Mouse (Mus musculus) left cerebral cortex, adult 18-20 months (tissue): Measurements from ENCODE around the gene Pcnx2. TPM values are rescaled to one million over a fixed set of nuclear protein-coding genes. Genes with fewer than 3 reads are reported as not detected.

Source experiments
- DNase-seq, 2 experiments: peaks; one replicate each; pipeline ENCODE4 v3.0.0; 2021 to 2022; ENCODE audit warnings: low spot score in 2 of 2, mixed read lengths in 1 of 2
- long read RNA-seq, 2 experiments: library from polyadenylated mRNA; stranded (forward); transcript quantifications; one replicate each; pipeline ENCODE4 v2.0.0; 2021
- total RNA-seq, 2 experiments: library from RNA; stranded (reverse); gene quantifications; 2 replicates each; pipeline ENCODE4 v1.2.3; 2021

The Pcnx2 gene
- total RNA-seq = 10 to 100 TPM; 81.5 to 83.9 TPM
- long read RNA-seq, experiment 1, full-length matches to known transcripts = 5 of 26 reads
- long read RNA-seq, experiment 1, partial matches to known transcripts = 18 of 26 reads
- long read RNA-seq, experiment 1, other reads (novel, unspliced or antisense) = 3 of 26 reads
- long read RNA-seq, experiment 2, full-length matches to known transcripts = 5 of 27 reads
- long read RNA-seq, experiment 2, partial matches to known transcripts = 21 of 27 reads
- long read RNA-seq, experiment 2, other reads (novel, unspliced or antisense) = 1 of 27 reads

DNA sequence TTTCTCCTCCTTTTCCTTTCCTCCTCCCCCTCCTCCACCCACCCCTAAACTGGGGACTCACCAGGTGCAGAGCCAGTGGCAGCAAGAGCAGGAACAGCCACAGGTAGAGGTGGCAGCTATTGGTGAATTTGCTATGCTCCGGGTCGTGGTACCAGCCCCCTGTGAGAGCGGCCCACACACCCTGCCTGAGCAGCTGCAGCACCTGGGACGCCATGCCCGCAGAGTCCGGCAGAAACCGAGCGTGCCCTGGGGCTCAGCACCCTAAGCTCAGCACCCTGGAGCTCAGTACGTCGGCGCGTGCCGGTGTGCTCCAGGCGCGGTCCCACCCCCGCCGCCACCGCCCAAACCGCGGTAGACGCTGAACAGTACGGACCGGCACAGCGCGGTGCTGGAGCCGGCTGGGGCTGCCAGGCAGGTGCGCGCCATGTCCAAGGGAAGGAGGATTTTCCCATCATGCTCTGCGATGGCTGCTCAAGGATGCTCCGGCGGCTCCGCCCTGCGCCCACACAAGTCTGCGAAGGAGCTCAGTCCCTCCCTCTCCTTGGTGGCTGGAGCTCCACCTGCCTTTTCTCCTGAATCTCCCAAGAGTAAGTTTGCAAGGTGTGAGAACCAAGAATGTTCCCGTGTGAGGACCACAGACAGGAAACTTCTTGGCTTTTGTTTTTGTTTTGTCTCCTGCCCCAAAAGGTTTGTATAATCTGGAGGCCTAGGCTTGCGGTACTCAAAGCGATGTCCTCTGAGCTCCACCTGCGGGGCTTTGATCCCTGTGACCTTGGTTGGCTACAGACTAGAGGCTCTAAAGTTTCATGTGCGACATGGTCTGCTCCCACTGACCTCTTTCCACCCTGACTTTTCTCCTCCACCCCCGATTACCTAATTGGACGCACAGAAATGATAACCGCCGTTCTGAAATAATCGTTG lies at the start of gene Pcnx2:
TSS of gene Pcnx2 (minus strand) at position 450 of the 921 bp plus-strand sequence.
- DNase-seq = peak; percentile 86 to 87

DNA sequence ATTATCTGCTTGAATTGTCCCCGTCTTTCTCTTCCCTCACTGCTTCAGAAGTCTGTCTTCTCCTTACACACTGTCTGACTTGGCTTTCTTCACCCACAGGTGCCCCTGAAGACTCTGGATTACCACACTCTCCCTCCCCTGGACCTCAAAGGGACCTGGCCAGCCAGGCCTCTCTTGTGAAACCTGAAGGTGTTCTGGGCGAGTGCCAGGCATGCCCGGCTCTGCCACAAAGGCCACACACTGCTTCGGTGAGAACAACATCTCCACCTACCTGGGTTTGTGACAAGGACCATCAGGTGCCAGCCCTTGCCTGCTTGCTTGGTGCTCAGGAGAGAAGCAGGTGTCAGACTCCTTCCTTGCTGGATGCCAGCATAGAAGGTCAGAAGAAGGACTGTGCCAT lies 46.4 kb upstream of the Pcnx2 start:
- no peak for DNase-seq

DNA sequence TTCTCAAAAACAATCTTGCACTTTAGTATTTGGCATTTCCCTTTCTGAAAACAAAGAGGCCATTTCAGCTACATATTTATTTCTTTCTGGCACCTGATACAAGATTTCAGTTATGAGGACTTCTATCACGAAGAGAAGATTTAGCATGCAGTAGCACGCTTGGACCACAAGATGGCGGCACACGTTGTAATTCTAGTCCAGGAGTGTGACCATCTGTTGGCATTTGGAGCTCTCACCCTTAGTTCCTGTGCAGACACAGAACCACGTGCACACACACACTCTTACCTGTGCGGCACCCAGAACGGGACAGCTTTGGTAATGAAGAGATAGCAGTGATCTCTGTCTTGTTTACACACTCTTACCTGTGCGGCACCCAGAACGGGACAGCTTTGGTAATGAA lies 37.5 kb upstream of the Pcnx2 start:
- peak; percentile 38 to 77 for DNase-seq

DNA sequence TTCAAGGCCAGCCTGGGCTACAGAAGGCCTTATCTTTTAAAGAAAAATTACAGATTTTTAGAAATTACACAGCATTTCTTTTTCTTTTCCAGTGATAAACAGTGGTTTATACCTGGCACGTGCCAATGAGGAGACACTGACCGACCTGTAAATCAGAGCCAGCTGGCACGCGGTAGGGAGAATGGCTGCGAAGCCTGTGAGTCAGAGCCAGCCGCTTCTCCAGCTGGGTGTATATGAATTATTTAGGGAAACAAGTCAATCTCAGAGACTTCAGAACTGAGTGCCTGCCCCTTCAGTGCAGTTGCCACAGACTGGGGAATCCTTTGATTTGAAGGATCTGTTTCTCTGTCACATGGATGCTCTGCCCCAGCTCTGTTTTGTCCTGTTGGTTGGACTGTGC lies 33.7 kb upstream of the Pcnx2 start:
- DNase-seq = peak; percentile 23 to 27

DNA sequence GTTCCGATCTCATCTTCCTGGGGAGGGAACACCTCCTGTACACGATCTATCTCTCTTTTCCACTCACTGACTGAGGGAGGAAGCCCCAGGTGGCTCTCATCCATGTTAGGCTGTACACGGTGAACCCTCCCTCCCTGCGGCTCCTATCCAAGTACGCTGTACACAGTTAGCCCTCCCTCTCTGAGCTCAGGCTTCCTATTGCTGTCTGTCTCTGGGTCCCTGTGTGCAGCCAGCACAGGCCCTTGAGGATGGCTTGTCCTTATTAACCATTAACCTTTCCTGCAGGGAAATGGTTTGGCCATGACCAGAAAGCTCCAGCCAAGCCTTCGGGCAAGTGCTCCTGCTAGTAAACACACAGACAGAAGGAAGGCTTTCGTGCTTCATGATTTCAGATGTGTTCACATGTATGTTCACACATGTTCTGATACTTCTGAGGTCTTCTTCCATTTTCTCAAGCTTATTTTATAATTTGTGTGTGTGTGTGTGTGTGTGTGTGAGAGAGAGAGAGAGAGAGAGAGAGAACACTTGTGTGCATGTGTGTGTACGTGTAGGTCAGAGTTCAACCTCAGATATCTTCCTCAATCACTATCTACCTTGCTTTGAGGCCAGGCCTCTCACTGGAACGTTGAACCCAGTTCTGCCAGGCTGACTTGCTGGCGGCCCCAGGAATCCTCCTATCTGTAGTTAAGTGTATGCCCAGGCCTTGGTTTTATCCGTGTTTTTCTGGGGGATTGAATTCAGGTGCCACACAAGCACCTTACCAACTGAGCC lies 32.3 kb upstream of the Pcnx2 start:
- DNase-seq = no peak

DNA sequence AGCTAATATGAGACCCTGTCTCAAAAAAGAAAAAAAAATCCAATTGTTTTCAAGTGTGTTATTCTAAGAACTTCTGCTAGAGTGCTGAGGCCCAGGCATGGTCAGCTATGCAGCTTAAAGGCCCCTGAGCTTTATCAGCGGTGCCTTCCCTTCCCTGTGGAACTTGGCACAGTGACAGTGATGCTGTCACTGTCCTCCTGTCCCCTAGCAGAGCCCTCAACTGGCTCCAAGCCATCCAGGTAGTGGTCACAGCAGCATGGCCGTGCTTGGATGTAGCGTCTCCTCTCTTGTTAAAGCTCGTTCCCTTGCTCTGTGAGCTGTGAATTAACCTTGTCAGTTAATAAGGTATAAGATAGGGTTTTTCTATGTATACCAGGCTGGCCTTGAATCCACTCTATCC lies 28.5 kb upstream of the Pcnx2 start:
- DNase-seq = no peak

DNA sequence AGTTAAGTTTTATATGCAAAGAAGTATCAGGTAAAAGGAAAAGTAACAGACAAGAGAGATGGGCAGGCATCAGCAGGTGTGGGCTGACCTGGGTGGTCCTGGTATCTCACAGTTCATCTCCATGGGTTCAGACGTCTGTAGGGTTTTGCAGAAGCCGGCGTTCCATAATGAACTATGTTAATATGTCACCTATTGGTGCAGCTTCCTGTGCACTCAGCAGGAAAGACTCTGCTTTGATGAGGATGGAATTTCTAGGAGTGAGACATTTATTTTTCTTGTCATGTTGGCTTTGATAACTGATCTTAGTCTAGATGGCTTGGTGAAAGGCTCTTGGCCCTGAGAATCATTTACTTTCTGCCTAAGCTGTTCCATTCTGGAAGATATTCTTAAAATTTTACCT lies 24.2 kb upstream of the Pcnx2 start:
- no peak for DNase-seq

DNA sequence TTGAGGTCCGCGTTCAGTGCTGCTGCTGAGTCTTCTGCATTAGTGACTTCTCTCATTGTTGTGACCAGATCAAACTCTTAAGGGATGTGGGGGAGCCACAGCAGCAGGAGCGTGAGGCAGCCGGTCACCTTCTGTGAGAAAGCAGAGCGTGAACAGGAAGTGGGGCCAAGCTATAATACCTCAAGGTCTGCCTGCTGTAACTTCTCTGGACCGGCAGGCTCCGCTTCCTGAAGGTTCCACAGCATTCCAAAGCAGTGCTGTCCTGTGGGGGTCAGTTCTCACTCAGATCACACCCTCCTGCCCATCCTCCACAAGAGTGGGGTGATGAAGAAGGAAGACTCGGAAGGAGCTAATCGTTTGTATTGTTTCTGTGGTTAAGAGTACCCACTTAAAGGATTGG lies 22.6 kb upstream of the Pcnx2 start:
- DNase-seq = no peak

DNA sequence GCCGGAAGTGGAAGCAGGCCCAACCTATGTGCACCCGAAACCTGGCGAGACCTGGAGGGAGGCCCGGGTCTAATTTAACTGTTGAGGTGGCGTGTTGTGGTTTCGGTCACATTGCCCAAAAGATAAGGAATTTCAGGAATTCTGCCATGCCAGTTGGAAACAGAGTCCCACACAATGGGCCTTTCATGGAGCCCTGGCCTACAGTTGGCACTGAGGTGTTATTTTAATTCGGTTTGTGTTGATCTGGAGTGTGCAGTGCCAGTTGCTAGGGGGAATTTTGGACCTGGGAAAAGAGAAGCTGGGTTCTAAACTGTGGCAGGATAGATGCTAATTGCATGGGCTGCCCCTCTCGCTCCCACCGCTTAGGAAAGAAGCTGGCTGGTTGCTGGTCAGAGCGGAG lies 22.2 kb upstream of the Pcnx2 start:
- DNase-seq = no peak

DNA sequence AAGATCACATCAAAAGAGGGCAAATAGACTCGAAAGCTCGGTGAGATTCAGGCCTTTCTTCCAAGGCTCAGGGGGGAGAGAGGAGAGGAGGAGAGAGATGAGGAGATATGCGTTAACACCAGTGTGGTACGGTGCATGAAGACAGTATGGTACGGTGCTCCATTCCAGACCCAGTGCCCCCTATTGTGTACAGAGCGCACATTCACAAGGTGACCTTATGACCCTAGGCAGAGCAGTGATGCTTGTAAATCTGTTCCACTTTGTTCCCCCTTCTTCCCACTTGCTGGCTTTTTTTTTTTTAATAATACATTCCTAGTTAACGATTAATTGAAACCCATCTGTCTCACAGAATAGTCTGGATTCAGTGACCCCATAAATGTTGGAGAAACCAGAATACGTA lies 21.4 kb upstream of the Pcnx2 start:
- no peak for DNase-seq

DNA sequence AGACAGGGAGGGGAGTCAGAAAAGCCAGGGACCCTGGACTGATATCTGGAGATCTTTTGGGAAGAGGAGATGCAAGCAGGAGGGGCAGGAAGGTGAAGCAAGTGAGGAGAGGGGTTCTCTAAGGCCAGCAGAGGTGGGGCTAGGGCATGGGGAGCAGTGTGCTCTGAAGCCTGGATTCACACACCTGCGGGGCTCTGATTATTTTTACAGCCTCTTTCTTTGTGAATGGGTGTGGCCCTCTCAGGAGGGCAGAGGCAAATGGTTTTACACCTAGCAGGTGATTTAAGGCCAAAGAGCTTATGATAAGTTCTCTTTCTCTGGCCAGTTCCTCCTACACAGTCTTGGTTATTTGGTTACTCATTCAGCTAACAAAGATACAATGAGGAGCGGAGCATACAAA lies 20.6 kb upstream of the Pcnx2 start:
- DNase-seq = no peak

DNA sequence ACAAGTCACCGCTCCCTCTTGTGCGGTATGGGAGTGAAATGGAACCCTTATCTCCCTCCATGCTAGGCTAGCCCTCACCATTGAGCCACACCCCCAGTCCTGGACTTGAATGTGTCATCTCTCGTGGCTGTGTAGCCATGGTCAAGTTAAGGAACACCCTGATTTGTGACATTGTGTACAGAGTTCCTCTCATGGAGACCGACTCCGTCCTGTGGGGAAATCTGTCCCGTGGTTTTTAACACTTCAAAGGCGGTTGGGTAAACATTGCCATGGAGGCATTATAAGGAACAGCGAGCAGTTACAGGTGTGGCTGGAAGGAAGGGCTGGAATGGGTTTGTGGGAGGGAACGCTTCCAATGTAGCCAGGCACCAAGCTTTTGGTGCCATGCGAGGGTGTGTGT lies 18.9 kb upstream of the Pcnx2 start:
- DNase-seq = no peak

DNA sequence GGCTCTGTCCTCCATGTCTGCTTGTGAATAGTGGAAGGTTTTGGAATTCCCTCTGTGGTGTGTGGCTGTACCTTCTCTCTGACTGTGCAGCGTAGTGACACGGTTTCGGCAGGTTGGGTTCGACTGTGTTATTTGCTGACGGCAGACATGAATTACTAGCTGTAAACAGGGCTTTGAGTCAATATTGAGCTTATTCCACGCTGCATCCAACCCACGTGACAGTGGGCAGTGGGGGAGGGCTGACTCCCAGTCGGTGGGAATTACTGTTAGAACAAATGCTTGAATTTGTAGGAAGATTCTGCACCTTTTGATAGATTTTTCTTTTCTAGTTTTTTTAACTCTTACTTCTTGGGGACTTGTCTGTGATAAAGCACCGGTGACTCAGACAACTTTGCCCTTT lies 16.3 kb upstream of the Pcnx2 start:
- DNase-seq = no peak

DNA sequence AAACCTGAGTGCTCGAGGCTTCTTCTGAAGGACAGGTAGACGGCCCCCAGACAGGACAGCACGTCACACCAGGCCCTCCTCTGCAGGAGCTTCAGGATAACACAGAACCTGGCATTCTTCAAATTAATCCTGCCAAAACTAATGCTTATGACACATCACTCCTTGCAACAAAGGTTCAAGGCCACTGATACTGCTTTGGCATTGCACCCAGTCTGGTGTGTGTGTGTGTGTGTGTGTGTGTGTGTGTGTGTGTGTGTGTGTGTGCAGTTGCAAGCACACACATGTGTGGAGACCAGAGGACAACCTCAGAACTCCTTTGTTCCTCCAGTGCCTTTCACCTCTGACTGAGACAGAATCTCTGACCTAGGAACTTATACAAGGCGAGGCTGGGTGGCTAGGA lies 15.1 kb upstream of the Pcnx2 start:
- DNase-seq = no peak

DNA sequence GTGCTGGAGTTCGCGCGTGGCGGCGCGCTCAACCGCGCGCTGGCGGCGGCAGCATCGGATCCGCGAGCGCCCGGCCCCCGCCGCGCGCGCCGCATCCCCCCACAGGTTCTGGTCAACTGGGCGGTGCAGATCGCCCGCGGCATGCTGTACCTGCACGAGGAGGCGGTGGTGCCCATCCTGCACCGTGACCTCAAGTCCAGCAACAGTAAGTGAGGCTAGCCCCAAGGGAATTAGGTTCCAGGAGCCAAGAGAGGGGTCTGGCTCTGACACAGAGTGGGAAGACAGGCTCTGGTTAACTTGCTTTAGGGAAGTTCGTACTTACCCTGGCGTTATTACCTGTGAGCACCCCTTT lies 13.1 kb upstream of the Pcnx2 start:
- DNase-seq = peak in 1 of 2 experiments; percentile 23

DNA sequence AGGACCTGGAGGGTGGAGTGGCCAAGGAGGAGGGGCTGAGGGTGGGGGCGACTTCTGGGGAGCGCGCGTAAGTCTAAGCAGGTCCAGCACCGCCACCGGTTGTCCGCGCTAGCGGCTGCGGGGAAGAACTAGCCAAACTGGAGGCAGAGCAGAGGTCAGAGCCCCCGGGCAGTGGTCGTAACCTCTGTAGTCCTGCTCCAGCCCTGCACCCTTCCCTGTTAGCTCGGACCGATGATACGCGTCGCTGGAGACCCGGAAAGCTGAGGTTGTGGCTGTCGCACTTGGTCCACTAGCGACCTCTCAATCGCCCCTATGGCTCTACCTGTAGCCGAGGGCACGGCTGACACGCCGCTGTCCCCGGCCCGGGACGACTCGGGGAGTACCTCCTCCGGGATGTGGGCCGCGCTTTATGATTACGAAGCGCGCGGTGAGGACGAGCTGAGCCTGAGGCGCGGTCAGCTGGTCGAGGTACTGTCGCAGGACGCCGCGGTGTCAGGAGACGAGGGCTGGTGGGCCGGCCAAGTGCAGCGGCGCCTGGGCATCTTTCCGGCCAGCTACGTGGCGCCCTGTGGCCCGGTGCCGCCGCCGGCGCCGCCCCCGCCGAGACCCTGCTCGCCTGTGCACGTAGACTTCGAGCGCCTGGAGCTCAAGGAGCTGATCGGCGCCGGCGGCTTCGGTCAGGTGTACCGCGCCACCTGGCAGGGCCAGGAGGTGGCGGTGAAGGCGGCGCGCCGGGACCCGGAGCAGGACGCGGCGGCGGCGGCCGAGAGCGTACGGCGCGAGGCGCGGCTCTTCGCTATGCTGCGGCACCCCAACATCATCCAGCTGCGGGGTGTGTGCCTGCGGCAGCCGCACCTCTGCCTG lies 12.5 kb upstream of the Pcnx2 start, which contains the start of gene Map3k21:
TSS of gene Map3k21 (plus strand) at position 86 of the 864 bp plus-strand sequence.
- peak in 1 of 2 experiments; percentile 34 for DNase-seq

DNA sequence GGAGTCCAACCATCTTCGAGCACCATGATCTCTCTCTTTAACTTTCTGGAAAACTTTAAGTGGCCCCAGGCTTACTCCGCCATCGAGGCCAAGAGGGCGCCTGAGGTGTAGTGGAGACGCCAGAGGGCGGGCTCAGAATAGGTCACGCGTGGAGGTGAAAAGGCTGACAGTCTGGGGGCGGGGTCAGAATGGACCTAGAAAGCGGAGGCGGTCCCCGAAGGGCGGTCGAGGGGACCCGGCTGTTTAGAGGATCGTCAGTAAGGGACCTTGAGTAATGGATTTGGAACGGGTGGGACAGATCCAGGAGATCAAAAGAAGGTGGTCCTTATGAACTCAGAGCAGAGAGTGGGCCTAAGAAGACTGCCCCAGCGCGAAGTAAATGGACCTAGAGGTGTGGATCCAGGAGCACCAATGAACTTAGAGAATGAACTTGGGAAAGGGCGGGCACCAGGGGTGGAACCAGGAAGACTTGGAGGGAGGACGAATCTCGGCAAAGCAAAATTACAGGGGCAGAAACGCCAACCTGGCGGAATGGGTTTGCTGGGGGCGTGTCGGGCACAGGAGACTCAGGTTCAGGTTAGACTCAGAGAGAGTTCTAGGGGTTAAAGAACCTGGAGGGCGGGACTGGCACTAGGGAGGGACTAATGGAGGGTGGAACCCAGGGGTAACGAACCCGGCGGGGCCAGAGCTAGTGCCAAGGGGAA lies 11.7 kb upstream of the Pcnx2 start:
- DNase-seq = no peak

DNA sequence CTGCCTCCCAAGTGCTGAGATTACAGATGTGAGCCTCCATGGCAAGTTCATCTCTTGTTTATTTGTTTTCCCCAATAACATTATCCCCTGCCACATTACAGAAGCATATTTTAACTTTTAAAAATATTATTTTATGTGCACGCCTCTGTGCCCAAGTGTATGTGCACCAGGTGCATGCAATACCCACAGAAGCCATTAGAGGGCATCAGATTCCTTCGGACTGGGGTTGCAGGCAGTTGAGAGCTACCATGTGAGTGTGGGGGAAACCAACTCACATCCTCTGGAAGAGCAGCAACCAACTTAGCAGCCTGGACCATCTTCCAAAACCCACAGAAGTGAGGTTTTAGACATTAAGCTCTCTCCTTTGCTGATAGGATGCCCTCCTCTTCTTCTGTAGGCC lies 9.2 kb upstream of the Pcnx2 start:
- no peak for DNase-seq

DNA sequence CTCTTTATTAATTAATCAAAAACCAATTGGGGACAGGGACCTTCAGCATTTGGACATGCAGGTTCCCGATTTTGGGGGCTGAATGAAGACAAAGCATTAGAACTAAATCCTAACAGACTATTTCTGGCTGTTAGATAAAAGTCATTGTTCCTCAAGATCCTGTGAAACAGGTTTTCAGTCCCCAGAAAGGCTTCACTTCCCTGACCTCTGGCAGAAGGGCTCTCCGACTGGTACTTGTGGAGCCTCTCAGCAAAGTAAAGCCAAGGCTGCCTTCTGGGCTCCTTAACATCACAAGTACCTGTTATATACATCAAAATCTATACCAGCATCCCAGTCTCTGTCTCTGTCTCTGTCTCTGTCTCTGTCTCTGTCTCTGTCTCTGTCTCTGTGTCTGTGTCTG lies 7.2 kb upstream of the Pcnx2 start:
- no peak for DNase-seq

DNA sequence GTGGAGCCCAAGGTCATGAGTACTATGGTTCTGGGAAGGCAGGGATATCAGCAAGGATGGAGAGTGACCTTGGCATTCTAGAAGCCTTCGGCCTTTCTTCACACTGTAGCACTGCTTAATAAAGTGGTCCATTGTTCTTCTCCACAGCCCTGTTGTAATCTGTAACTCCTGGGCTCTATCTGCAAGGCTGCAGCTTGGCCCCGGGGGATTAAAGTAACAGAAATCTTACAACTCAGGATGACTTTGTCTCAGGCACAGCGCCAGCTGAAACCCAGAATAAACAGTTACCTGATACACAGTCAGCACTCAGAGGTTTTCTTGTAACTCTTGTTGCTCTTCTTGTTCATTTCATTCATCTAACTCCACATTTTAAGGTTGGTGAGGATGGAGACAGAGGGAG lies 4.4 kb upstream of the Pcnx2 start:
- no peak for DNase-seq
